In the genomic region with DNA sequence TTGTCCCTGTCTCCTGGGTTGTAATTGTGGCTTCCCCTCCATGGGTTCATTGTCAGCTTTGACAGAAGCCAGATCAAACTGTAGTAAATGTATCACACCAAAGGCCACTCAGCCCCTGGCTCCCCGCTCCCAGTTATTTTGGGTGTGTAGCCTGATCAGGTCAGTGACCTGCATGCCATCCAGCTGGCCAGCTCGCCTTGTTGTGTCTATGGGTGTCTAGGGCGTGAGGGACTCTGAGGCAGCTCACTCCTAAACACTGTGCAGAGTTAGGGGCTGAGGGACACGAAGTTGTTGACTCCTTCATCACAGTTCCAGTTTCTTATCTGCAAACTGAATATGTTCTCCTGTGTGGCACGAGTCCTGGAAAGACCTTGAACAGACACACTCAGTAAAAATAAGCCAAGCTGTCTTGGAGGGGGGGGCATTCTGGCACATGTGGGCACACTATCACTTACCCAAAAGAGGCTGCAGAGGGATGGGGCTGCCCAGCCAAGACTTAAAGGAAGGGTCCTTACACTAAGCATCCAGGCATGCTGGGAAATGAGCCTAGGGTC, we compare ENCODE assay signal across 22 mouse cellular contexts. TPM values are rescaled to one million over a fixed set of nuclear protein-coding genes. Genes with fewer than 3 reads are reported as not detected.
DNase-seq lines count a peak whose midpoint lies in the region; ATAC-seq and TF ChIP-seq lines count a peak whose summit lies in the region.
"Had no signal": no experiment of that assay in that cellular context is flagged by ENCODE, and none has a peak within 500 bp of the region (broad histone marks: within the 10 kb centered on the region; RNA-seq: fewer than 3 reads in every experiment).

No protein-coding gene starts in this region.

- DNase-seq in heart, adult 11 months, result peak; percentile 97
- DNase-seq in midbrain, embryonic 11.5 days (ENCODE audit: low spot score, missing footprints), result peak; percentile 45
- no peak for DNase-seq in midbrain, embryonic 10.5 days (ENCODE audit: low spot score)
- DNase-seq: cerebellum, adult 11-12 months; cerebellum, postnatal 14 days; forebrain, postnatal 0 days; kidney, adult 2 months; kidney, postnatal 10 days; lung, postnatal 36 days had no signal

- H3K9ac ChIP-seq in heart, embryonic 11.5 days (ENCODE audit: low read depth, low read length), result no peak overlapping the region
- no peak overlapping the region for H3K9ac ChIP-seq in midbrain, embryonic 11.5 days (ENCODE audit: low read length)
- H3K9ac ChIP-seq in heart, embryonic 14.5 days (ENCODE audit: low read length), result no peak overlapping the region
- H3K9ac ChIP-seq in intestine, embryonic 15.5 days, result no peak overlapping the region
- H3K9ac ChIP-seq in intestine, postnatal 0 days (ENCODE audit: low read depth, low read length), result no peak overlapping the region
- H3K9ac ChIP-seq: forebrain, postnatal 0 days; hindbrain, embryonic 13.5 days; liver, embryonic 14.5 days; lung, embryonic 15.5 days; midbrain, embryonic 15.5 days; neural tube, embryonic 13.5 days had no signal

- no peak for TF ChIP-seq CTCF in intestine, postnatal 0 days (IDR thresholded peaks at IDR 0.05; ENCODE audit: low read depth)

- WGBS in heart, embryonic 11.5 days (ENCODE audit: insufficient replicate concordance), result 28% methylated on average over 5 of the region's 5 CpGs
- WGBS in midbrain, embryonic 11.5 days, result 71% methylated on average over 5 of the region's 5 CpGs
- WGBS in midbrain, embryonic 10.5 days, result 75% methylated on average over 5 of the region's 5 CpGs
- WGBS in heart, embryonic 14.5 days, result 16% methylated on average over 5 of the region's 5 CpGs
- WGBS in intestine, embryonic 15.5 days, result 37% methylated on average over 5 of the region's 5 CpGs
- 47% methylated on average over 5 of the region's 5 CpGs for WGBS in intestine, postnatal 0 days

- H3K4me2 ChIP-seq in heart, embryonic 11.5 days, result no peak overlapping the region
- no peak overlapping the region for H3K4me2 ChIP-seq in midbrain, embryonic 11.5 days
- no peak overlapping the region; the same call in 1 of the 2 replicates for H3K4me2 ChIP-seq in heart, embryonic 14.5 days (ENCODE audit: low read length)
- H3K4me2 ChIP-seq in intestine, embryonic 15.5 days (replicated peaks), result no peak overlapping the region
- no peak overlapping the region for H3K4me2 ChIP-seq in intestine, postnatal 0 days (replicated peaks; ENCODE audit: low read depth)
- H3K4me2 ChIP-seq: hindbrain, embryonic 13.5 days; lung, embryonic 15.5 days; midbrain, embryonic 15.5 days; neural tube, embryonic 13.5 days had no signal

- no peak overlapping the region; the same call in 1 of the 2 replicates for H3K27ac ChIP-seq in heart, embryonic 11.5 days (ENCODE audit: low read depth, low read length)
- no peak overlapping the region for H3K27ac ChIP-seq in midbrain, embryonic 11.5 days (ENCODE audit: low read depth, low read length)
- no peak overlapping the region for H3K27ac ChIP-seq in midbrain, embryonic 10.5 days (replicated peaks)
- H3K27ac ChIP-seq in heart, embryonic 14.5 days (replicated peaks in 1 of 2; ENCODE audit: control insufficient read depth in 1 of 2, insufficient read depth in 1 of 2, low read depth in 2 of 2, low read length in 2 of 2), result peak overlapping the region; percentile 53 to 70
- H3K27ac ChIP-seq in intestine, embryonic 15.5 days, result no peak overlapping the region
- no peak overlapping the region for H3K27ac ChIP-seq in intestine, postnatal 0 days (ENCODE audit: low read depth, low read length)
- H3K27ac ChIP-seq: hindbrain, embryonic 13.5 days; left cerebral cortex, adult 2 months; liver, embryonic 14.5 days; lung, embryonic 15.5 days; midbrain, embryonic 15.5 days; neural tube, embryonic 13.5 days had no signal

- H3K4me3 ChIP-seq in heart, embryonic 11.5 days (ENCODE audit: low read depth, low read length), result no peak overlapping the region
- H3K4me3 ChIP-seq in midbrain, embryonic 11.5 days (ENCODE audit: low read depth, low read length), result no peak overlapping the region
- H3K4me3 ChIP-seq in midbrain, embryonic 10.5 days, result no peak overlapping the region
- H3K4me3 ChIP-seq in heart, embryonic 14.5 days (ENCODE audit: control insufficient read depth in 1 of 2, insufficient read depth in 1 of 2, low read depth in 1 of 2, low read length in 2 of 2), result no peak overlapping the region
- H3K4me3 ChIP-seq in intestine, embryonic 15.5 days (replicated peaks), result no peak overlapping the region
- H3K4me3 ChIP-seq in intestine, postnatal 0 days (ENCODE audit: low read depth, low read length), result no peak overlapping the region
- H3K4me3 ChIP-seq: hindbrain, embryonic 13.5 days; left cerebral cortex, adult 2 months; lung, embryonic 15.5 days; megakaryocyte, embryonic 14.5 days; midbrain, embryonic 15.5 days; neural tube, embryonic 13.5 days had no signal

- peaks cover 9% of the 10 kb centered on the region for H3K4me1 ChIP-seq in heart, embryonic 11.5 days (ENCODE audit: control insufficient read depth, insufficient read depth, low read length)
- H3K4me1 ChIP-seq in midbrain, embryonic 11.5 days (ENCODE audit: control insufficient read depth, insufficient read depth, low read length), result no peaks in the 10 kb centered on the region
- no peaks in the 10 kb centered on the region for H3K4me1 ChIP-seq in midbrain, embryonic 10.5 days
- H3K4me1 ChIP-seq in heart, embryonic 14.5 days (ENCODE audit: control insufficient read depth in 2 of 2, insufficient read depth in 2 of 2, low read length in 2 of 2), result peaks cover 15 to 17% of the 10 kb centered on the region in 2 experiments
- peaks cover under 1% of the 10 kb centered on the region; the same call in 1 of the 2 replicates for H3K4me1 ChIP-seq in intestine, embryonic 15.5 days (replicated peaks)
- H3K4me1 ChIP-seq in intestine, postnatal 0 days (replicated peaks; ENCODE audit: control insufficient read depth, insufficient read depth, low read length), result no peaks in the 10 kb centered on the region
- H3K4me1 ChIP-seq: hindbrain, embryonic 13.5 days; megakaryocyte, embryonic 14.5 days; midbrain, embryonic 15.5 days had no signal

- no peaks in the 10 kb centered on the region for H3K27me3 ChIP-seq in heart, embryonic 11.5 days (ENCODE audit: control insufficient read depth, insufficient read depth, low read length)
- no peaks in the 10 kb centered on the region for H3K27me3 ChIP-seq in midbrain, embryonic 11.5 days (ENCODE audit: control insufficient read depth, insufficient read depth, low read length)
- no peaks in the 10 kb centered on the region for H3K27me3 ChIP-seq in midbrain, embryonic 10.5 days (ENCODE audit: low read depth, poor library complexity, severe bottlenecking)
- H3K27me3 ChIP-seq in heart, embryonic 14.5 days (ENCODE audit: control insufficient read depth, insufficient read depth, low read length), result no peaks in the 10 kb centered on the region; the same call in 1 of the 2 replicates
- H3K27me3 ChIP-seq in intestine, embryonic 15.5 days (replicated peaks), result no peaks in the 10 kb centered on the region
- H3K27me3 ChIP-seq in intestine, postnatal 0 days (replicated peaks; ENCODE audit: control insufficient read depth, insufficient read depth, low read length), result no peaks in the 10 kb centered on the region
- H3K27me3 ChIP-seq: hindbrain, embryonic 13.5 days; lung, embryonic 15.5 days; midbrain, embryonic 15.5 days; neural tube, embryonic 13.5 days had no signal

- no peak for ATAC-seq in heart, embryonic 11.5 days (replicated peaks; ENCODE audit: insufficient number of reproducible peaks, low FRiP score, low TSS enrichment)
- no peak for ATAC-seq in midbrain, embryonic 11.5 days (ENCODE audit: low FRiP score)
- ATAC-seq in heart, embryonic 14.5 days (ENCODE audit: insufficient number of reproducible peaks, insufficient read depth, low FRiP score, low read depth), result peak; percentile 57
- no peak for ATAC-seq in intestine, embryonic 15.5 days
- no peak for ATAC-seq in intestine, postnatal 0 days
- ATAC-seq: forebrain, postnatal 0 days; midbrain, embryonic 15.5 days had no signal

- H3K36me3 ChIP-seq in heart, embryonic 11.5 days (ENCODE audit: control insufficient read depth, insufficient read depth, low read length), result no peaks in the 10 kb centered on the region
- no peaks in the 10 kb centered on the region for H3K36me3 ChIP-seq in midbrain, embryonic 11.5 days (ENCODE audit: control insufficient read depth, insufficient read depth, low read length)
- H3K36me3 ChIP-seq in midbrain, embryonic 10.5 days, result no peaks in the 10 kb centered on the region
- no peaks in the 10 kb centered on the region for H3K36me3 ChIP-seq in heart, embryonic 14.5 days (ENCODE audit: control insufficient read depth, insufficient read depth, low read length)
- H3K36me3 ChIP-seq in intestine, embryonic 15.5 days, result no peaks in the 10 kb centered on the region
- no peaks in the 10 kb centered on the region for H3K36me3 ChIP-seq in intestine, postnatal 0 days (ENCODE audit: control insufficient read depth, insufficient read depth)
- H3K36me3 ChIP-seq: hindbrain, embryonic 13.5 days; lung, embryonic 15.5 days; midbrain, embryonic 15.5 days; neural tube, embryonic 13.5 days had no signal

- no peaks in the 10 kb centered on the region for H3K9me3 ChIP-seq in heart, embryonic 11.5 days (replicated peaks; ENCODE audit: control insufficient read depth, low read length)
- H3K9me3 ChIP-seq in midbrain, embryonic 11.5 days (ENCODE audit: control insufficient read depth, low read length), result no peaks in the 10 kb centered on the region
- no peaks in the 10 kb centered on the region for H3K9me3 ChIP-seq in midbrain, embryonic 10.5 days (replicated peaks)
- H3K9me3 ChIP-seq in heart, embryonic 14.5 days (ENCODE audit: control insufficient read depth, low read length), result no peaks in the 10 kb centered on the region
- no peaks in the 10 kb centered on the region for H3K9me3 ChIP-seq in intestine, embryonic 15.5 days
- no peaks in the 10 kb centered on the region for H3K9me3 ChIP-seq in intestine, postnatal 0 days (ENCODE audit: control insufficient read depth)
- H3K9me3 ChIP-seq: hindbrain, embryonic 13.5 days; lung, embryonic 15.5 days; megakaryocyte, embryonic 14.5 days; midbrain, embryonic 15.5 days; neural tube, embryonic 13.5 days had no signal

RNA-seq across cellular contexts. Expression of a gene that starts 7.1 kb away (rescaled TPM):
- not detected in 2 replicates for polyA plus RNA-seq in heart, embryonic 11.5 days (2014; fragmentation: Nextera tagmentation; extraction: Ambion mirVana)
- polyA plus RNA-seq in midbrain, embryonic 11.5 days (2014; fragmentation: Nextera tagmentation; extraction: Ambion mirVana), result not detected in 2 replicates
- polyA plus RNA-seq in midbrain, embryonic 10.5 days (2016; fragmentation: Nextera tagmentation; extraction: Ambion mirVana), result not detected in 2 replicates
- polyA plus RNA-seq in heart, embryonic 14.5 days (2014; fragmentation: Nextera tagmentation; extraction: Ambion mirVana), result not detected in 2 replicates
- 0.05 and 0.06 TPM in 2 replicates for polyA plus RNA-seq in intestine, embryonic 15.5 days (2015; fragmentation: Nextera tagmentation; extraction: Ambion mirVana)
- polyA plus RNA-seq in intestine, postnatal 0 days (2015; fragmentation: Nextera tagmentation; extraction: Ambion mirVana), result not detected in 2 replicates
- polyA plus RNA-seq: embryonic facial prominence, embryonic 11.5 days; forebrain, embryonic 11.5 days; lung, embryonic 15.5 days; midbrain, embryonic 15.5 days had no signal

Comparison
In these comparisons a context has a peak if more than half of its experiments do, and no peak if none do; other contexts are left out.
1. H3K27ac ChIP-seq: peak in heart, embryonic 14.5 days (2 of 2); none in heart, embryonic 11.5 days (single experiment), midbrain, embryonic 11.5 days (single experiment), midbrain, embryonic 10.5 days (single experiment), intestine, embryonic 15.5 days (single experiment) and intestine, postnatal 0 days (single experiment).